Mouse (Mus musculus): ENCODE measurements around the gene Nap1l1.

GRCm38 (mm10) chr10:111479599-111479998 lies 6.6 kb downstream of the Nap1l1 start:
- no peak for TF ChIP-seq EP300 (IDR thresholded peaks at IDR 0.05)
- no peak for TF ChIP-seq CTCF (IDR thresholded peaks at IDR 0.05)

Data from lung, postnatal 0 days (tissue).